Mouse (Mus musculus) myocyte (in vitro differentiated cells): ENCODE measurements around the gene Slit3.

Source experiments
- POLR2AphosphoS2 ChIP-seq: IDR thresholded peaks from one replicate; pipeline ENCODE4 v1.6.1; 2011; ENCODE audit warnings: low read depth, control low read depth; ENCODE audit not compliant: insufficient read length
- TCF12 ChIP-seq: IDR thresholded peaks from one replicate; pipeline ENCODE4 v1.6.1; 2011; ENCODE audit warnings: mild to moderate bottlenecking, control low read depth; ENCODE audit not compliant: poor library complexity, insufficient read depth, severe bottlenecking

GRCm38 (mm10) chr11:35522802-35523452, 401.9 kb downstream of the Slit3 start:
- TF ChIP-seq TCF12 (no peak), POLR2AphosphoS2 (no peak)
